Mouse (Mus musculus) forebrain, postnatal 0 days (tissue): ENCODE data around the gene Myo10. TPM values are rescaled to one million over a fixed set of nuclear protein-coding genes. Genes with fewer than 3 reads are reported as not detected.

Source experiments
- ATAC-seq: fragments of 200-750 bp; cut with Nextera tagmentation; 2 replicates; pipeline ENCODE4 v1.8.0; 2017; ENCODE audit warnings: mild to moderate bottlenecking, moderate library complexity
- DNase-seq: peaks from one replicate; pipeline ENCODE4 v3.0.0-alpha.2; 2015
- H3K27ac ChIP-seq: fragments of 300-500 bp; sonication (generic); 2 replicates; pipeline ENCODE4 v1.5.1; 2014; ENCODE audit warnings: low read depth, mild to moderate bottlenecking, antibody characterized with exemption, low read length, moderate library complexity, mixed read lengths
- H3K27me3 ChIP-seq: fragments of 300-500 bp; sonication (generic); 2 replicates; pipeline ENCODE4 v1.6.1; 2014; ENCODE audit warnings: mild to moderate bottlenecking, low read length, mixed read lengths; ENCODE audit not compliant: insufficient read depth
- H3K36me3 ChIP-seq: fragments of 300-500 bp; sonication (generic); 2 replicates; pipeline ENCODE4 v1.6.1; 2014; ENCODE audit warnings: mild to moderate bottlenecking, moderate library complexity; ENCODE audit not compliant: insufficient read depth
- H3K4me1 ChIP-seq: fragments of 300-500 bp; sonication (generic); 2 replicates; pipeline ENCODE4 v1.6.1; 2014; ENCODE audit warnings: antibody characterized with exemption; ENCODE audit not compliant: insufficient read depth
- H3K4me2 ChIP-seq: fragments of 300-500 bp; sonication (generic); 2 replicates; pipeline ENCODE4 v1.6.1; 2014; ENCODE audit warnings: low read depth, mild to moderate bottlenecking, moderate library complexity
- H3K4me3 ChIP-seq: fragments of 300-500 bp; sonication (generic); 2 replicates; pipeline ENCODE4 v1.5.1; 2014; ENCODE audit warnings: low read depth, low read length, mixed read lengths
- H3K9ac ChIP-seq: fragments of 300-500 bp; sonication (generic); 2 replicates; pipeline ENCODE4 v1.6.1; 2014; ENCODE audit warnings: mild to moderate bottlenecking
- H3K9me3 ChIP-seq: fragments of 300-500 bp; sonication (generic); 2 replicates; pipeline ENCODE4 v1.6.1; 2016; ENCODE audit warnings: low read length
- CTCF ChIP-seq: sonication (generic); IDR thresholded peaks from 2 replicates; pipeline ENCODE4 v1.5.1; 2016; ENCODE audit warnings: antibody characterized with exemption, control low read depth, low read depth
- WGBS: fragments of 180-500 bp; shearing (Covaris S2); extraction: QIAGEN DNeasy Blood & Tissue Kit; methylation state at CpG from one replicate; pipeline ENCODE4 v1.1.7; 2014; 5-methylcytosine and 5-hydroxymethylcytosine counted together
- polyA plus RNA-seq: library from polyadenylated mRNA; unstranded; fragments of >200 nt; fragmentation: Nextera tagmentation; extraction: Ambion mirVana; gene quantifications from 2 replicates; pipeline ENCODE4 v1.2.1, GENCODE M21; 2015
- total RNA-seq: library from RNA; depleted of rRNA; stranded (reverse); fragments of >200 nt; gene quantifications from 2 replicates; pipeline ENCODE4 v1.2.3, GENCODE M21; 2014

Gene Myo10
- total and polyA plus RNA-seq, 2 experiments from 2014 or later: 22.3 to 24.2 TPM

DNA sequence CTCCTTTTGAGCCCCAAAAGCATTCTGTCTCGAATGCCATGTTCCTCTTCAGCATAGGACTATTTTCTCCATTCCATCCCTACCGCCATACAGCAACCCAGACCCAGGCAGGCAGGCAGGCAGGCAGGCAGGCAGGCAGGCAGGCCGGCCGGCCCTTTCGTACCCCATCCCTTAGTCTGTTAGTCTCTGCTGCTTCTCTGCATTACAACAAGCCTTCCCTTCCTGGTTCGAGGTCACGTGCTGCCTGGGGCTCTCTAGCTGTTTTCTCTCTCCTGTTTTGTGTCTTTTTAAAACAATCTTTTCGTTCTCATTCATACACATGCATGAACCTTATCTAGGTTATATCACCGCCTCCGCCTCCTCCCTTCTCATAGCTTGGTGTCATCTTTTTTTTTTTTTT lies 149.5 kb downstream of the Myo10 start:
- Histone ChIP-seq H3K36me3 (no peaks in the 10 kb centered on the region), H3K27ac (no peak overlapping the region), H3K4me2 (no peak overlapping the region), H3K27me3 (no peaks in the 10 kb centered on the region), H3K4me1 (0 out of 2 replicates have a peak, but pooled peaks cover 4% of the 10 kb centered on the region), H3K9me3 (no peaks in the 10 kb centered on the region), H3K4me3 (no peak overlapping the region), H3K9ac (no peak overlapping the region)
- no peak for DNase-seq
- TF ChIP-seq CTCF: no peak
- ATAC-seq: no peak
- WGBS: 81% methylated on average over 10 of the region's 10 CpGs

DNA sequence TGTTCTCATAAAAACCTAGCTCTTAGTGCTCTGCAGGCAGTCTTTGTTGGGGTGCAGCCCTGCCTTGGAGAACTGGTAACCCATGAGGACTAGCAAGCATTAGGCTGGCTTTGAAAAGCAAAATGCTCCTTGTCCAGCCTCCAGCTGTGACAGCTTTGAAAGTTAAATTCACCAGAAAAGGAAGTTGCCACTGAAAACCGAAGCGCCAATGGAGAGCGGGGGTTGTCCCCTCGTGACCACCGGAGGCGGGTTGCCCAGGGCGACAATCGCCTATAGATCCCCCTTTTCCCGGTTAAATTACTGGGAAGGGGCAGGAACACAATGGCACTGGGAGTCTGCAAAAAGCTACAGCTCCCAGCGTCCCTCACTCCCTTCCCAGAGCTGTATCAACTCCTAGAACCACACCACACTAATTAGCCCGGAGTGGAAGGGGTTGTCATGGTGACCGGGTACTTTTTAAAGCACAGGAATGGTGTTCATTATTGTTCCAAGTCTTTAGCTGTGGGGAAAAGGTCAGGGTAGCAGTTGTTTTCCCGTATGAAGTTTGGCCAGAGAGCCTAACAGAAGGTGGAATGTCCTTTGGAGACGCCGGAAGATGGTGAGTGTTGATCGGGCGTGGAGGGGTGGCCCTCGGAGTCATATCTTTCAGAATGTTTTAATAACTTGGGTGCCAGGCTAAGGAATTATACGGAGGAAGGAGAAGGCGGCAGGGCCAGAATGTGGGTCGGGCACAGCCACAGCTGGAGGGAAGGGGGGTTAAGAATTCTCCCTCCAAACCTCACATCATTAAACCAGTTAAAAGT lies 151.6 kb downstream of the Myo10 start:
- no peaks in the 10 kb centered on the region for H3K9me3 ChIP-seq
- no peaks in the 10 kb centered on the region for H3K27me3 ChIP-seq
- peak overlapping the region; percentile 30 for H3K4me3 ChIP-seq
- peak; percentile 80 for DNase-seq
- no peak for TF ChIP-seq CTCF
- peak overlapping the region; percentile 54 for H3K4me2 ChIP-seq
- no peaks in the 10 kb centered on the region for H3K36me3 ChIP-seq
- peak overlapping the region; percentile 37 for H3K9ac ChIP-seq
- 0 out of 2 replicates have a peak, but pooled peaks cover 4% of the 10 kb centered on the region for H3K4me1 ChIP-seq
- ATAC-seq: peak; percentile 83
- 1% methylated on average over 21 of the region's 21 CpGs for WGBS
- H3K27ac ChIP-seq: peak overlapping the region; percentile 77

DNA sequence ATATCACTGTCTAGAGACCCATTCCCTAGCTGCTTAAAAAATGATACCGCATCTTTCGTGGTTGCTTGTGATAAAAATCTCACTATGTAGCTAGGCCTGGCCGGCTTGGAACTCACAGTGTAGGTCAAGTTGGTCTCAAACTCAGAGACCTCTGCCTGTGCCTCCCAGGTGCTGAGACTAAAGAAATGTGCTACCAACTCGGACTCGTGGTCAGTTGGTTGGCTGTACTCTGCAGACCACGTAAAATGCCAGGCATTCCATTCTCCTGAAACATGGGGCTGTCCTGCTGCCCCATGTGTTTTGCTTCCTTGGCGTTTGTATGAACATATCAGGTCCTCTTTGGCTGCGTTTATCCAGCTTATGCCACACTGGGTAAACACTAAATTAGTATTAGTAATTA lies 156.6 kb downstream of the Myo10 start:
- Histone ChIP-seq H3K27ac (no peak overlapping the region), H3K9me3 (no peaks in the 10 kb centered on the region), H3K9ac (no peak overlapping the region), H3K27me3 (no peaks in the 10 kb centered on the region), H3K4me3 (no peak overlapping the region), H3K4me2 (no peak overlapping the region), H3K4me1 (0 out of 2 replicates have a peak, but pooled peaks cover 4% of the 10 kb centered on the region), H3K36me3 (no peaks in the 10 kb centered on the region; the same call in none of the 2 replicates)
- ATAC-seq: no peak
- WGBS: 59% methylated on average over 8 of the region's 8 CpGs
- no peak for DNase-seq
- no peak for TF ChIP-seq CTCF

DNA sequence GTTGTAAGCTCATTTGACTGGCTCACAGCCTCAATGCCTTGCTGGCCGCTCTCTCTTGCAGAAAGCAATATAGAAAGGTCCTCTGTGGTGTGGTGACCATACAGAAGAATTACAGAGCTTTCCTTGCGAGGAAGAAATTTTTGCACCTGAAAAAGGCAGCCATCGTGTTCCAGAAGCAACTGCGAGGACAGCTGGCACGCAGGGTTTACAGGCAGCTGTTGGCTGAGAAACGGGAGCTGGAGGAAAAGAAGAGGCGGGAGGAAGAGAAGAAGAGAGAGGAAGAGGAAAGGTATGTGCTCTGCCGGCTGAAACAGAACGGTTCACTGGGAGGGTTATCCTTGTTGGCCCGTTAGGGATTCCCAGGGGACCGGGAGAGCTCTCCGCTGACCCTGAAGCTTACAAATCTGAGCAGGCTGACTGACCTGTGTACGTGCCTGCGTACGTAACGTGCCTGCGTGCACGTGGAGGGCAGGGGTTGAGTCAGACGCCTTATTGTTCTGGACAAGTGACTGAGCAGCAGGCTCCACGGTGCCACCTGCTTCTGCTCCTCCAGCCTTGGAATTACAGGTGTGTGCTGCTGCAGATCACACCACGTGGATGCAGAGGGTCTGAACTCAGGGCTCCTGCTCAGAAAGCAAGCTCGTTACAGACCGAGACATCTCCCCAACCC lies 157.3 kb downstream of the Myo10 start:
- no peaks in the 10 kb centered on the region for H3K9me3 ChIP-seq
- H3K4me1 ChIP-seq: 0 out of 2 replicates have a peak, but pooled peaks cover 4% of the 10 kb centered on the region
- no peaks in the 10 kb centered on the region for H3K27me3 ChIP-seq
- TF ChIP-seq CTCF: no peak
- no peak overlapping the region for H3K4me3 ChIP-seq
- H3K36me3 ChIP-seq: no peaks in the 10 kb centered on the region; the same call in none of the 2 replicates
- no peak for DNase-seq
- WGBS: 60% methylated on average over 23 of the region's 23 CpGs
- H3K9ac ChIP-seq: no peak overlapping the region
- no peak overlapping the region for H3K27ac ChIP-seq
- H3K4me2 ChIP-seq: peak overlapping the region; percentile 2; the same call in 1 of the 2 replicates
- ATAC-seq: no peak

DNA sequence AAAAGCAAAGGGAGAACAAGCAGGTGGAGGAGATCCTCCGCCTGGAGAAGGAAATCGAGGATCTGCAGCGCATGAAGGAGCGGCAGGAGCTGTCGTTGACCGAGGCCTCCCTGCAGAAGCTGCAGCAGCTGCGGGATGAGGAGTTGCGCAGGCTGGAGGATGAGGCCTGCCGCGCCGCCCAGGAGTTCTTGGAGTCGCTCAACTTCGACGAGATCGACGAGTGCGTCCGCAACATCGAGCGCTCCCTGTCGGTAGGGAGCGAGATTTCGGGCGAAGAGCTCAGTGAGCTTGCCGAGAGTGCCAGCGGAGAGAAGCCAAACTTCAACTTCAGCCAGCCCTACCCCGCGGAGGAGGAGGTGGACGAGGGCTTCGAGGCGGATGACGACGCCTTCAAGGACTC lies 158.7 kb downstream of the Myo10 start:
- Histone ChIP-seq H3K9ac (no peak overlapping the region), H3K4me1 (0 out of 2 replicates have a peak, but pooled peaks cover under 1% of the 10 kb centered on the region), H3K9me3 (no peaks in the 10 kb centered on the region), H3K4me3 (no peak overlapping the region), H3K36me3 (no peaks in the 10 kb centered on the region; the same call in none of the 2 replicates), H3K27me3 (no peaks in the 10 kb centered on the region), H3K27ac (no peak overlapping the region), H3K4me2 (no peak overlapping the region)
- 89% methylated on average over 33 of the region's 33 CpGs for WGBS
- ATAC-seq (no peak), DNase-seq (no peak)
- TF ChIP-seq CTCF: no peak

DNA sequence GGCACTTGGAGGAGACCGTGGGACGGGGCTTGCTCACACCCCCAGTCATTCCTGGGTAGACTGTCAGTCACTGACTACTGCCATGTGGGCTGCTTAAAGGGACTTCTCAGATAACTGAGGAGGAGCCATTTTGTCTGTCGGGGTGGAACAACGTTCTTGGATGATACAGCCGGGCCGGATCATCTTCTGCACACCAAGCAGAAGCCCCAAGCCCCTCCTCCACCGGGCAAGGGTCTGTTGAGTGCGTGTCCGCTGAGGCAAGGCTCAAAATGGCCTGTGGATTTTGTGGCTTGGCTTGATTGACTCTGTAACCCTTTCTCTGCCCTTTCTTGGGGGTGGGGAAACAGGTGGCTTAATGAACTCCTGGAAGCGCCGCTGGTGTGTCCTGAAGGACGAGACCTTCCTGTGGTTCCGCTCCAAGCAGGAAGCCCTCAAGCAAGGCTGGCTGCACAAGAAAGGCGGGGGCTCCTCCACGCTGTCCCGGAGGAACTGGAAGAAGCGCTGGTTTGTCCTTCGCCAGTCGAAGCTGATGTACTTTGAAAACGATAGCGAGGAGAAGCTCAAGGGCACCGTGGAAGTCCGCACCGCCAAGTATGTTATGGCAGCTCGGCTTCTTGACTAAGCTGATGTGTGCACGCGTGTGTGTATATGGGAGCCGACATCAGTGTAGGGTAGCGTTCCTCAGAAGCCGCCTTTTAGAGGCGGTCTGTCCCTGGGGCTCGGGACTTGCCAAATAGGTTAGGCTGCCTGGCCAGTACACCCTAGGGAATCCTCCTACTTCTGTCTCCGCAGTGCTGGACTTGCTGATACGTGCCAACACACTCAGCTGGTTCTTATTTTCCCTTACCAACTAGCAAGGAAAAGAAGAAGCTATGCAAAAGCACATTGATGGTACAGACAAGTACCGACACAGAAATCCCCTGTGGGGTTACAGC lies 163.4 kb downstream of the Myo10 start:
- H3K9me3 ChIP-seq: no peaks in the 10 kb centered on the region
- no peak for TF ChIP-seq CTCF

More for the DNA sequence above, 163.4 kb downstream of the Myo10 start:
- no peak overlapping the region for H3K9ac ChIP-seq
- H3K36me3 ChIP-seq: peaks cover 8% of the 10 kb centered on the region
- DNase-seq (no peak), ATAC-seq (no peak)
- no peak overlapping the region for H3K27ac ChIP-seq
- no peak overlapping the region for H3K4me2 ChIP-seq
- H3K27me3 ChIP-seq: no peaks in the 10 kb centered on the region
- no peaks in the 10 kb centered on the region for H3K4me1 ChIP-seq
- 91% methylated on average over 35 of the region's 35 CpGs for WGBS
- no peak overlapping the region for H3K4me3 ChIP-seq
